Mouse (Mus musculus): ENCODE measurements around the gene Dock11. TPM values are rescaled to one million over a fixed set of nuclear protein-coding genes. Genes with fewer than 3 reads are reported as not detected.

Dock11 gene
- total RNA-seq, 2 experiments from 2014 or later = 2.8 to 3.1 TPM

DNA sequence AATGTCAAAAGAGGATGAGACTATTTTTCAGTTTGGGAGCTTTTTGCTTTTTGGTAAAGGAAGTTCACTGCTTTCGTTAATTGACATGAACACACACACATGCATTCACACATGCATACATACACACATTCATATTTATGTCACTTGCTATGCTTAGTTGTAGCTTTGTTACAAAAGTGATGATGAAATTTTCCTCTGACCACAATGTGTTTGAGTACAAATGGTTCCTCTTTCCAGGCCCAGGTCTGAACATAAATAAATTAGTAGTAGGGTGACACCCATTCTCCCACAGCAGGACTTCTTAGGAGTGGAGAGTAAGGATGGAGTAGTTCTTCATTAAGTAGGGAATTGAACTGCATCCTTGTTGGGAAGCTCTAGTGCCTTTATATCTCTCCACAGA lies 212.3 kb downstream of the Dock11 start:
- no peak for DNase-seq (ENCODE audit: low spot score)

DNA sequence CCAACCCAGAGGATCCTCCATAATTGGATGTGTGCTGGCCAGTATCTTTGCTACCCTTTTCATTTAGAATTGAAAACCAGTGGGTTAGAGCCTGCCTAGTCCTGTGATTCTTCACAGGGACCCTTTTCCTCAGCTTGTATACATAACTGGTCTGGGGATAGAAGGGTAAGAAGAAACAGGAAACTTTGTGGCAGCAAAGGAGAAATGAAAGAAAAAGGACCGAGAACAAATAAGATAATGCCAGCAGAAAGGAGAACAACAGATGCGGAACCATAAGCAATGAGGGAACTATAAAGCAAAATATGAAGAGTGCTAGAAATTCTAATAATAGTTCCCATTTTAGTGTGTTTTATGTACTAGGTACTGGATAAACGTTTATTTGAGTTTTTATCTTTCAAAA lies 212.7 kb downstream of the Dock11 start:
- DNase-seq (ENCODE audit: low spot score) = no peak

DNA sequence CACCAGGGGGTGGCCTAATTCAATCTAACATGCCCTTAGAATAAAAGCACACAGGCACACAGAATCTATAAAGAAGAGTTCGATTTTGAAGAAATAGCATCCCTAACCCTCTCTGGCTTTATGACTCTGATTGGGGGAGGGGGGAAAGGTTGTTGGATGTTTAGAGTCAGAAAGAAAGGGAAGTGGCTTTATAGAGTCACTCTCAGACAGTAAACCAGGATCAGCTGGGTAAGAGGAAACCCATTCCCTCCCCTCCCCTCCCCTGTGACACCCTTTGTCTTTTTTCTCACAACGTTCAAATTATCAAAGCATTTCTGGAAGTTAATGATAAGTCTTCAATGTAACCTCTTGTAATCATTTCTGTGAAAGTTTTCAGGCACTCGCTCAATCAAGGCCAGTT lies 220.0 kb downstream of the Dock11 start:
- DNase-seq (ENCODE audit: low spot score) = no peak

DNA sequence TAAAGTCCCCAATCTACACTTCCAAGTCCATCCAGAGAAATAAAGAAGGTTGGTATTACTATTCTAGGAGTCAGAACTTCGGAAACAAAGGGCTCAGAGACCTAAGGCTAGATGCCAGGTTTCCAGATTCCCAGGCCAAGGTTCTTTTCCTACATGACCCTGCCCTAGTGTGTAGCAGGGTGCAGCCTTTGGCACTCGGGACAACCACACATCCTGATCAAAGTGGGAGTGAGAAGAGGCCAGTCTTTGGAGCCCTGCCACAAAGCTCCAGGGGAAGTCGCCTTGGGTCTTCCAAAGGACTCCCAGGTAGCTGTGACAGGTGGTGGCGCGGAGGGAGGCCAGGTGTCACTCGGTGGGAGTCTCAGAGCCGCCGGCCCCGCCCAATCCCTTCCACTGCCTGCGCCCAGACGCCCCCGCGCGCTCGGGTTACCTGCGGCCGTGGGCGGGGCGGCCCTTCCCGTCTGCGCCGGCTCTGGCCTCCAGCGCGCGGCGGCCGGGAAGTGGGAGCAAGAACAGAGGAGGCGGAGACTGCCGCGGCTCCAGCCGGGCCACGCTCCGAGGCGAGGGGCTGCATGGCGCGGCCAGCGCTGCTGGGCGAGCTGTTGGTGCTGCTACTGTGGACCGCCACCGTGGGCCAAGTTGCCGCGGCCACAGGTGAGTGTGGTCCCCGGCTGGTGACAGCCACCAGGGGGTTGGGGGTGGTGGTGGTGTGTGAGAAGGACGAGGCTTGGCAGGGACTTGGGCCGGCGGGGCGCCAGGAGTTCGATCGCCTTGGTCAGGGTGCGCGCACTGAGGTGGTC lies 223.2 kb downstream of the Dock11 start, which contains the start of gene Il13ra1:
Il13ra1 (plus strand) TSS at position 489 of the 800 bp plus-strand sequence.
- peak; percentile 4 for DNase-seq (ENCODE audit: low spot score)

DNA sequence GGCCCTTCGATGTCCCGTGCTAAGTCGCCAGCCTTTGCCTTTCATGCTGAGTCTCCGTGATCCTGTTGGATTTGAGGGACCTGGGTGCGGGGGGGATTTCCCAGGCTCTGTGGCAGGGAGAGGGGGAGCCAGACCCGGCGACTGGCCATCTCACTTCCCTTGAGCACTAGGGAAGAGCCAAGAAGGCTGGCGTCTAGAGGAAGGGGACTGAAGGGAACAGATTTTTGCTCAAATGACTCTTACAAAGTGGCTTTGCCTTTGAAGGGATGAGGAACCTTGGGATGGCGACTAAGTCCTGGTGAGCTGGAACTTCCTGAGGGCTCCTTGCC lies 223.8 kb downstream of the Dock11 start:
- DNase-seq (ENCODE audit: low spot score) = peak; percentile 2

DNA sequence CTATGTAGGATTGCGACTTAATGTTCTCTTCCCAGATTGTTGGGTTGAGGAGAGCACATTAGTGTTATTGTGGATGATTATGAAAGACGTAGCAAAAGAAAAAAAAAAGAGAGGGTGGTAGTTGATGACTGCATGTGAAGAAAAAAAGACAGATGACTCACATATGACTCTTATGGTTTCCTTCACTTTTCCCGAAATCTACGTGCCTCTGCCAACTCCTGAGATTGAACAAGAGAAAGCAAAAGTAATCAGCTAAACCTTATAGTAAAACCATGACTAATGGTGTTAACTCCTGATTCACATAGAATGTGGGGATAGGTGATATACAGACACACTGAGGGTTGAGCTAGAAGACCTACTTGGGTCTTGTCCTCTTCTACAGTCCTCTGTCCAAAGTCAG lies 226.5 kb downstream of the Dock11 start:
- no peak for DNase-seq (ENCODE audit: low spot score)

Other genes starting within 250 kb of the Dock11 start
- gene Il13ra1, start 223.3 kb downstream of the Dock11 start, total RNA-seq (2021) = 1 to 10 TPM; 1.1 to 1.6 TPM

Data from gastrocnemius, adult 18-20 months (tissue).